Mouse (Mus musculus): ENCODE results near the gene Slc37a1. TPM values are rescaled to one million over a fixed set of nuclear protein-coding genes. Genes with fewer than 3 reads are reported as not detected.

The Slc37a1 gene
- polyA plus RNA-seq, 1 experiment from 2014 or later, result 12.9 TPM

DNA sequence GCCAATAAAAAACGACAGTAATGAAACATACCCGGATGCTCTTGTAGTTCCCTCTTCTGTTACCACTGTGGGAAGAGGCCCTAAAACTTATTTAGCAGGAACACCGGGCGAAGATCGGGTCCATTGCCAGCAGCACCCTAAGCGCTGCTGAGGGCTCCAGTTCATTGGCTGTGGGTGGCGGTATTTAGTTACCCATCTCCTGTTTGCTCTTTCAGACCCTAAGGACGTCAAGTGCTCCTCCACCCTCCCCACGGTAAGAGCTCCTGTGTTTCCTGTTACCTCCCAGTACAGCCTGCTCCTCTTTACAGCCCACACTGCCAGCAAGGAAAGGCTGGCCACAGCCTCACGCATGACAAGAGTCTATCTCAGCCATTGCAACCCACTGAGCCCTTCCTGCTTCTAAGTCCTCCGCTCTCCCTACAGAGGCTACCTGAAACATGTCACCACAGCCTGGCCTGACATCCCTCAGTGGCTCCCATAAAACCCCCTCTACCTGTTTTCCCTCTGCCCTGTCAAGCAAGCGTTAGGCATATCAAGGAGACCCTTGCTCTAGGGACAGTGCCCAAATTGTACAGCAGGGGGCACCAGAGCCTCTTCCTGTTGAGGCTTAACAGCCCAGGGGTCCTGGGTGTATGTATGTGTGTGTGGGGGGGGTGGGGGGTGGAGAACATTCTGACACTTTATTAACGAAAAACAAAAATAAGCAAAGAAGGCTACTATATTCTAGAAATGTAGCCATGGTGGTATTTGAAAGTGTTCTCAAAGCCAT is 39.0 kb downstream of the Slc37a1 start:
- Histone ChIP-seq H3K9me3 (replicated peaks; ENCODE audit: control insufficient read depth, low read length, poor library complexity, severe bottlenecking) (no peaks in the 10 kb centered on the region), H3K4me2 (ENCODE audit: low read length) (no peak overlapping the region), H3K4me3 (ENCODE audit: low read depth, low read length) (no peak overlapping the region), H3K9ac (ENCODE audit: low read depth, low read length) (no peak overlapping the region), H3K36me3 (ENCODE audit: control insufficient read depth, insufficient read depth, low read length) (no peaks in the 10 kb centered on the region), H3K27me3 (ENCODE audit: control insufficient read depth, insufficient read depth, low read depth, low read length) (no peaks in the 10 kb centered on the region), H3K4me1 (ENCODE audit: control insufficient read depth, insufficient read depth, low read length) (no peaks in the 10 kb centered on the region; the same call in 1 of the 2 replicates), H3K27ac (ENCODE audit: low read length) (no peak overlapping the region)
- no peak for ATAC-seq
- 76% methylated on average over 13 of the region's 13 CpGs for WGBS

DNA sequence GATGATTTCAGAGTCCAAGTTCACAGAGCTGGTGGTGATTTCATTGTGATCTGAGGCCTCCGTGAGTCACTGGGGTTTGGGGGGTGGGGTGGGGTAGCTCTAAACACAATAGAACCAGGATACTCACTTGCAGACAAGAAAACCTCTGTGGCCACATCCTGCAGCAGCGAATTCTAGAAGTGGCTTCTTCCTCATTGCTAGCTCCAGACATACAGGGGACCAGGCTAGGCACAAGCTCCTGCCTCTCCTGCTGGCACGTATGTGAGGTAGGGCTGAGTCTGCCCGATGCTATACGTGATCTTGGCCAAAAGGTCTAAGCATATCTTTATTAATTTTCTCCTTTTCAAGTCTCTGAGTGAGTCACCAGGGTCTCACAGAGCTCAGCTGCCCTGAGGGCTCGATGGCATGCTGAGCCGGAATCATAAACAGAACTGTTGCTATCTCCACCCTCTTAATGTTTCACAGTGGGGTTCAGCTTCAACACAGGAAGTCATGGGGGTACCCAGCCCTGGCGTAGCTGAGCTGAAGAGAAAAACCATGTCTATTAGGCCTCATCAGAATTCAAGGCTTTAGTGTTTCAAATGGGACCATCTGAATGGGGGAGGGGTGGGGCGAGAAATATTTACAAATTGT is 39.7 kb downstream of the Slc37a1 start:
- Histone ChIP-seq H3K4me1 (ENCODE audit: control insufficient read depth, insufficient read depth, low read length) (no peaks in the 10 kb centered on the region; the same call in 1 of the 2 replicates), H3K27ac (ENCODE audit: low read length) (no peak overlapping the region), H3K36me3 (ENCODE audit: control insufficient read depth, insufficient read depth, low read length) (no peaks in the 10 kb centered on the region), H3K4me2 (ENCODE audit: low read length) (no peak overlapping the region), H3K9me3 (replicated peaks; ENCODE audit: control insufficient read depth, low read length, poor library complexity, severe bottlenecking) (no peaks in the 10 kb centered on the region), H3K27me3 (ENCODE audit: control insufficient read depth, insufficient read depth, low read depth, low read length) (no peaks in the 10 kb centered on the region), H3K9ac (ENCODE audit: low read depth, low read length) (no peak overlapping the region), H3K4me3 (ENCODE audit: low read depth, low read length) (no peak overlapping the region)
- WGBS, result 30% methylated on average over 9 of the region's 9 CpGs
- ATAC-seq, result no peak

GRCm38 (mm10) chr17:31328466-31328865 is 41.9 kb downstream of the Slc37a1 start:
- Histone ChIP-seq H3K36me3 (ENCODE audit: control insufficient read depth, insufficient read depth, low read length) (no peaks in the 10 kb centered on the region), H3K9ac (ENCODE audit: low read depth, low read length) (no peak overlapping the region), H3K9me3 (replicated peaks; ENCODE audit: control insufficient read depth, low read length, poor library complexity, severe bottlenecking) (no peaks in the 10 kb centered on the region), H3K4me1 (ENCODE audit: control insufficient read depth, insufficient read depth, low read length) (no peaks in the 10 kb centered on the region; the same call in 1 of the 2 replicates), H3K4me3 (ENCODE audit: low read depth, low read length) (no peak overlapping the region), H3K4me2 (ENCODE audit: low read length) (no peak overlapping the region), H3K27ac (ENCODE audit: low read length) (no peak overlapping the region), H3K27me3 (ENCODE audit: control insufficient read depth, insufficient read depth, low read depth, low read length) (no peaks in the 10 kb centered on the region)
- peak; percentile 32; the same call in 1 of the 2 replicates for ATAC-seq
- 79% methylated on average over 4 of the region's 4 CpGs for WGBS

GRCm38 (mm10) chr17:31330622-31331021 is 44.0 kb downstream of the Slc37a1 start:
- Histone ChIP-seq H3K27ac (ENCODE audit: low read length) (no peak overlapping the region), H3K9ac (ENCODE audit: low read depth, low read length) (no peak overlapping the region), H3K4me3 (ENCODE audit: low read depth, low read length) (no peak overlapping the region), H3K27me3 (ENCODE audit: control insufficient read depth, insufficient read depth, low read depth, low read length) (no peaks in the 10 kb centered on the region), H3K4me1 (ENCODE audit: control insufficient read depth, insufficient read depth, low read length) (no peaks in the 10 kb centered on the region; the same call in 1 of the 2 replicates), H3K36me3 (ENCODE audit: control insufficient read depth, insufficient read depth, low read length) (no peaks in the 10 kb centered on the region), H3K4me2 (ENCODE audit: low read length) (no peak overlapping the region), H3K9me3 (replicated peaks; ENCODE audit: control insufficient read depth, low read length, poor library complexity, severe bottlenecking) (no peaks in the 10 kb centered on the region)
- WGBS, result 25% methylated on average over 4 of the region's 4 CpGs
- ATAC-seq, result no peak

GRCm38 (mm10) chr17:31331273-31331672 is 44.7 kb downstream of the Slc37a1 start:
- Histone ChIP-seq H3K27me3 (ENCODE audit: control insufficient read depth, insufficient read depth, low read depth, low read length) (no peaks in the 10 kb centered on the region), H3K9ac (ENCODE audit: low read depth, low read length) (no peak overlapping the region), H3K4me1 (ENCODE audit: control insufficient read depth, insufficient read depth, low read length) (no peaks in the 10 kb centered on the region; the same call in 1 of the 2 replicates), H3K36me3 (ENCODE audit: control insufficient read depth, insufficient read depth, low read length) (no peaks in the 10 kb centered on the region), H3K4me2 (ENCODE audit: low read length) (no peak overlapping the region), H3K4me3 (ENCODE audit: low read depth, low read length) (no peak overlapping the region), H3K27ac (ENCODE audit: low read length) (no peak overlapping the region), H3K9me3 (replicated peaks; ENCODE audit: control insufficient read depth, low read length, poor library complexity, severe bottlenecking) (no peaks in the 10 kb centered on the region)
- WGBS, result 85% methylated on average over 6 of the region's 6 CpGs
- ATAC-seq, result no peak

DNA sequence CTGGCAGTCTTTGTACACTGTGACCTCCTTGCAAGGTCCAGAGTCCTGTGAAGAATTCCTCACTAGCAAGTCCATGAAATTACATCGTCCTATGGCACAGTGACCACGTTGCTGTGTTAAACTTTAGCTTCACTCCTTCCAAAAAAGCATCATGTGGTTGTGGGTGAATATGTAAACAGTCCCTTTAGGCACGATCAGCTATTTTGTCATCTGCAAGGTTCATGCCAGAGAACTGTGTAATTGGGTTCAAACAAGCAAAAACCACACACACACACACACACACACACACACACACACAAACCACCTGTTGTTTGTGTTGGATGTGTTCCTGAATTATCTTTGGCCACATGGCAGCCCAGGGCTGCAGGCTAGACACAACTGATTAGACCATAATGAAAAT is 45.3 kb downstream of the Slc37a1 start:
- Histone ChIP-seq H3K9ac (ENCODE audit: low read depth, low read length) (no peak overlapping the region), H3K4me2 (ENCODE audit: low read length) (no peak overlapping the region), H3K36me3 (ENCODE audit: control insufficient read depth, insufficient read depth, low read length) (no peaks in the 10 kb centered on the region), H3K27me3 (ENCODE audit: control insufficient read depth, insufficient read depth, low read depth, low read length) (no peaks in the 10 kb centered on the region), H3K9me3 (replicated peaks; ENCODE audit: control insufficient read depth, low read length, poor library complexity, severe bottlenecking) (no peaks in the 10 kb centered on the region), H3K4me3 (ENCODE audit: low read depth, low read length) (no peak overlapping the region), H3K27ac (ENCODE audit: low read length) (no peak overlapping the region), H3K4me1 (ENCODE audit: control insufficient read depth, insufficient read depth, low read length) (no peaks in the 10 kb centered on the region)
- ATAC-seq, result no peak
- WGBS, result 69% methylated on average over 3 of the region's 3 CpGs

- H3K4me1 ChIP-seq (ENCODE audit: control insufficient read depth, insufficient read depth, low read length), result no peaks in the 10 kb centered on the region
- no peak overlapping the region for H3K27ac ChIP-seq (ENCODE audit: low read length)
- 39% methylated on average over 1 of the region's 1 CpGs for WGBS
- H3K9me3 ChIP-seq (replicated peaks; ENCODE audit: control insufficient read depth, low read length, poor library complexity, severe bottlenecking), result no peaks in the 10 kb centered on the region
- no peak overlapping the region for H3K9ac ChIP-seq (ENCODE audit: low read depth, low read length)
- H3K4me2 ChIP-seq (ENCODE audit: low read length), result no peak overlapping the region
- no peak overlapping the region for H3K4me3 ChIP-seq (ENCODE audit: low read depth, low read length)
- ATAC-seq, result no peak
- H3K36me3 ChIP-seq (ENCODE audit: control insufficient read depth, insufficient read depth, low read length), result no peaks in the 10 kb centered on the region
- H3K27me3 ChIP-seq (ENCODE audit: control insufficient read depth, insufficient read depth, low read depth, low read length), result no peaks in the 10 kb centered on the region
Measured at GRCm38 (mm10) chr17:31332333-31332732, 45.7 kb downstream of the Slc37a1 start.

- Histone ChIP-seq H3K27ac (ENCODE audit: low read length) (no peak overlapping the region), H3K9ac (ENCODE audit: low read depth, low read length) (no peak overlapping the region), H3K27me3 (ENCODE audit: control insufficient read depth, insufficient read depth, low read depth, low read length) (no peaks in the 10 kb centered on the region), H3K9me3 (replicated peaks; ENCODE audit: control insufficient read depth, low read length, poor library complexity, severe bottlenecking) (no peaks in the 10 kb centered on the region), H3K4me2 (ENCODE audit: low read length) (no peak overlapping the region), H3K36me3 (ENCODE audit: control insufficient read depth, insufficient read depth, low read length) (no peaks in the 10 kb centered on the region), H3K4me1 (ENCODE audit: control insufficient read depth, insufficient read depth, low read length) (no peaks in the 10 kb centered on the region), H3K4me3 (ENCODE audit: low read depth, low read length) (no peak overlapping the region)
- WGBS, result 85% methylated on average over 11 of the region's 11 CpGs
- ATAC-seq, result no peak
Measured at GRCm38 (mm10) chr17:31334509-31335260, 48.1 kb downstream of the Slc37a1 start.

Measured in midbrain, embryonic 16.5 days (tissue).